Mouse (Mus musculus) kidney, adult 2 months (tissue): ENCODE data around the gene Six2.

ENCODE experiments used
- CTCF ChIP-seq: fragments of 200-500 bp; conservative IDR thresholded peaks from 2 replicates; pipeline ENCODE4 v1.5.1; 2011; ENCODE audit warnings: low read depth, mild to moderate bottlenecking, control low read depth, low read length, moderate library complexity, mixed read lengths; ENCODE audit not compliant: insufficient read depth, insufficient read length
- POLR2A ChIP-seq: fragments of 200-500 bp; IDR thresholded peaks from one replicate; pipeline ENCODE4 v1.6.1; 2011; ENCODE audit warnings: low read depth, low read length, control low read depth

- TF ChIP-seq POLR2A, result no peak
- no peak for TF ChIP-seq CTCF
These were observed 23.9 kb downstream of the Six2 start for GRCm38 (mm10) chr17:85664202-85664601.
